Mouse (Mus musculus) naive thymus-derived CD4-positive, alpha-beta T cell, adult 2 months (primary cell): ENCODE data around the gene Pfkp.

Experiments used
- DNase-seq: peaks from one replicate; pipeline ENCODE4 v3.0.0-alpha.2; 2011; ENCODE audit warnings: low read depth

The Pfkp gene

GRCm38 (mm10) chr13:6648669-6649233, at the start of gene Pfkp:
TSS of gene Pfkp (minus strand) at chr13:6648777.
- peak; percentile 92 for DNase-seq

DNA sequence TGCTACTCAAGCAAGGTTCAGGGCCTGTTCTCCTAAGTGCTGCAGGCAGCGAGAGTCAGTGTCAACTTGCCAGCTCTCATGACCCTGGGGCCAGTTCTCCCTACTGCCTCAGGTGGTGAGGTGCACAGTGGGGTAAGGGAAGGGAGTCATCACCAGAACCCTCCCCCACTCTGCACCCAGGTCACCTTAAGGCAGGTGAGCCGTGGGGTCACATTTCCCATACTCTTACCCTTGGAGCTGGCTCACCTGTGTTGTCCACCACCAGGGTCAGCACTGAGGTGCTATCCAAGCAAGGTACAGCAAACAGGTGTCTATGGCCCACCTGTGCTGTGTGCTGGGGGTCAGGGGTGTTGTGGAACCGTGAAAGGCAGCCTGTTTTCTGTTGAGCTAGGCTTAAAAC, 42.0 kb upstream of the Pfkp start:
- no peak for DNase-seq

GRCm38 (mm10) chr13:6689962-6690361, 41.4 kb upstream of the Pfkp start:
- DNase-seq = peak; percentile 81

GRCm38 (mm10) chr13:6688790-6689433, 40.3 kb upstream of the Pfkp start:
- peak; percentile 60 for DNase-seq

DNA sequence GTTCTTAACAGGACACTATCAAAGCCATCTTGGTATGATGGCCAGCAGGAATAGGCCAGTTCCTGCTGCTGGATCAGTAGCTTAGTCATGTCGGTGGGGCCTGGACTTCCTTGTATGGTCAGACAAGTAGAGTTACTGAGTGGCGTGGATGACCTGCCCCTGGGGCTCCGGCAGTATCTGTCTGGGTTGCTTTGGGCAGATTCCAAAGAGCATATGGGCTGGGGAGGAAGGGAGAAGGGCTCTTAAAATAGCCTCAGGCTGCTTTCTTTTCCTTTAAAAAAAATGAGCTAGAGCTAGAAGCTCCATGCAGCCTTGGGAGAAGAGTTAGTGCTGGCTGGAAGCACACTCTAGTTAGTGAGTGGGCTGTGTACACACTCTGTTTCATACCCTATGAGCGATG, 18.3 kb upstream of the Pfkp start:
- no peak for DNase-seq

GRCm38 (mm10) chr13:6665506-6665905, 16.9 kb upstream of the Pfkp start:
- no peak for DNase-seq

- no peak for DNase-seq
Observed at GRCm38 (mm10) chr13:6664216-6664615, 15.6 kb upstream of the Pfkp start.

- DNase-seq = no peak
Observed at GRCm38 (mm10) chr13:6659314-6659713, 10.7 kb upstream of the Pfkp start.

- DNase-seq = no peak
Observed at GRCm38 (mm10) chr13:6657300-6657699, 8.7 kb upstream of the Pfkp start.

DNA sequence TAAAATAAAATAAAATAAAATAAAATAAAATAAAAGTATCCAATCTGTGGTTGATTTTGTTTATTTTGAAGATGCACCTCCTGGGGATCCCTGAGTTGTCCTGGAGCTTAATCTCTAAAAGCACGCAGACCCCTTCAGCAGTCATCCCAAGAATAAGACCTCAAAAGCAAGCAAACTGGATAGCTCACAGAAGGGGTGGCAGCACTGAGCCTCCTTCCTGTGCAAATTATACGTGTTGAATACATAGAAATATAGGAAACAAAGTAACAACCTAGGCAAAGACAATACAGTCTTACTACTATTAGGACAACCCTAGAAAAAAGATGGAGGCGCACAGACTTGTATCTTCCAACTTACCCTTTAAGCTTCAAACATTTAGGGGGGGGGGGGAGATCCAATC, 965 bp upstream of the Pfkp start:
- peak; percentile 43 for DNase-seq

DNA sequence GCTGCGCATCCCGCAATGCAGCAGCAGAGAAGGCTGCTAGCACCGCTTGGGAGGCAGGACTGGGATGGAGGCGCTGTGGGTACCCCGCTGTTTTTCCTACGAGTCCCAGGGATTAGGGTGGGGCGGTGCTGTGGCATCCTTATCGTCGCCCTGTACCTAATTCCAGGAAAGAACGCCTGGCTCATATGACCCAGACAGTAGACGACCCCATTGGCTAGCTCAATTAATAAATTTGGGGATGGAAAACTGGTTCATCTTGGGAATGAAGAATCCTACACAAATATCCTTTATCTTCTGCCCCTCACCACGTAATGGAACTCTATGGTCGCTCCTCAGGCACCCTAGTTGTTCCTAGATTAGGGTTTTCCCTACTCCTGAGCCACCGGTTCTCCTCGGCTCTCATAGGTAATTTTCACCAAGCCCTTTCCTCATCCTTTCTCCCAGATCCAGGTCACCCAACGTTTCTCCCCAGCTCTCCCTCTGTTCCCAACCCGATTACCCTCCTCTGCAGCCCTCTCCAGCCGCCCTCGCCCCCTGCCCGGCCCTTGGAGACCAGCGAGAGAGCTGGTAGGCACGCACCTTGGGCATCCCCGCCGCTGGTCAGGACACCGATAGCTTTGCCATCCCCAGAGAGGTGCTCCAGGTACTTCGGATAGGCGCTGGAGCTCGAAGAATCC, 447 bp downstream of the Pfkp start:
- no peak for DNase-seq

- DNase-seq = peak; percentile 90
Observed at GRCm38 (mm10) chr13:6647067-6647991, 1.2 kb downstream of the Pfkp start.

DNA sequence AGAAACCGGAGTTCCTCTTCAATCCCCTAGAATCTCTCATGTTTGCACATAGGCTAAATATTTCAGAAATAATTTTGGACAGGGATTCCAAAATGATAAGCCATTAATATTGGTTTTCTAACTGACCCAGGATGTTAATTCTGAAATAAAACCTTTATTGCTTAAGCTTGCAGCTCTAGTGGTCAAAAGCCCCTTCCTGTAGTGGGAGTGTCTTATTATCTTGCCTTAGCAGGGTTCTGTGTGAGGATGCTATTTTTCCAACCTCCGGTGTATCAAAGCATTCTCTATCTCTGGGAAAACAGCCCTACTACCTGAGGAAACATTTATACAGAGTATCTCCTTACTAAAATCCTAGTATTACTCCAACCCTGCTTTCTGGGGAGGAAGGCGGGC, 1.9 kb downstream of the Pfkp start:
- DNase-seq = no peak

GRCm38 (mm10) chr13:6646266-6646665, 2.3 kb downstream of the Pfkp start:
- no peak for DNase-seq

GRCm38 (mm10) chr13:6643968-6644367, 4.6 kb downstream of the Pfkp start:
- DNase-seq = no peak

DNA sequence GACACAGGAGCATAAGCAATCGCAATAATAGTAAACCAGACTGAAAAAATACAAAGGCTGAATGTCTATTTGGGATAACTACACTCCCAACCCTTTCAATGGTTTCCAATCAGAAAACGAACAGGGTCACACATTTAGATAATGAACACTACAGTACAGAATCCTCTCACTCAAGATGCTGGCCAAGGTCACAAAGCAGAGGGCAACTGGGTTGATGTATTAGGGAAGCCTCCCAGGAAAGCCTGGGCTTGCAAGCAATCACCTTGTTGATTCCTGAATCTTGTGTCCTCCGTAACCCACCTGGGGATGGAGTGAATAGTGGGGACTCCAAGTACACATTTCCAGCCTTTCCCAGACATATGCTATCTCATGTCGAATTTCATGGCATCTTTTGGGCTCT, 5.6 kb downstream of the Pfkp start:
- DNase-seq = no peak

GRCm38 (mm10) chr13:6642453-6642852, 6.1 kb downstream of the Pfkp start:
- peak; percentile 32 for DNase-seq

- no peak for DNase-seq
Observed at GRCm38 (mm10) chr13:6641497-6641896, 7.1 kb downstream of the Pfkp start.

- DNase-seq = no peak
Observed at GRCm38 (mm10) chr13:6639507-6640030, 9.0 kb downstream of the Pfkp start.

DNA sequence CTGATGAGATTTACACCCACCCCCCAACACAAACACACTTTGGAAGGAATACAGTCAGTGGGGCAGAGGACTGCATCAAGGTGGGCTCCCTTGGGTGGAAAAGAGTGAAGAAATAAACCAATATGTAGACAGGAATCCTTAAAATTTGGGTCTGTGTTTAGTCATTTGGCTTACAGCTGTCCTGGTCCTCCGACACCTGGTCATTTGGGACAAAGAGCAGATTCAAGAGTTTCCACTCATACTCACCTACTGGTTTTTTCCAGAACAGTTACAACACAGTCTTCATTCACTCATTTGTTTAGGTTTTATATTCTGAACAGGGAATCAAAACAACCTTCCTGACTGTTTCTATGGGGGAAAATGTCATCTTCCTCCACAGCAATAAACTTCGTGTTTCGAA, 9.6 kb downstream of the Pfkp start:
- no peak for DNase-seq

GRCm38 (mm10) chr13:6638425-6638824, 10.2 kb downstream of the Pfkp start:
- no peak for DNase-seq

DNA sequence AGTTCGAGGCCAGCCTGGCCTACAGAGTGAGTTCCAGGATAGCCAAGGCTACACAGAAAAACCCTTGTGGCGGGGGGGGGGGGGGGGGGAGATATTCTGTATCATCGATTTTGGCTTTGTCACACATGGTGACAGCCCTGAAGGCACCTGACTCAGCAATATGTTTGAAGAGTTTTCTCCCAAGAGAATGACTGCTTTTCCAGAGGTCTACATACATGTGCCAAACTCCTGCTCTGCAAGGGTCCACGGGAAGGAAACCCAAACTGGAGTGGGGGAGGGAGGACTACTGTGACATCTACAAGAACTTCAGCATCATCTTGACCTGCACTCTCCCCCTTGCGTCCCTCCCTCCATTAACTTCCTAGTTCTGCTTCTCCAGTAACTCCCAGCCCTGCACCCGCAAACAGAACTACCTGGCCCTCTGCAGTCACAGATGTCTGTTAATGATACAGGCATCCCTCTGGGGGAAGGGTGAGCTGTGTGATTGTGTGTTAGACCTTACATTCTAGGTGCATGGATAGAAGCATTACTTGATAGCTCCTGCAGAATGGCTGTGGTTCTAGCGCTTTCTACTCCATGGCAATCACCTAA, 10.9 kb downstream of the Pfkp start:
- no peak for DNase-seq
